Mouse (Mus musculus): Measurements from ENCODE around the gene Glipr1. TPM values are rescaled to one million over a fixed set of nuclear protein-coding genes. Genes with fewer than 3 reads are reported as not detected.

The Glipr1 gene
- total RNA-seq, 2 experiments from 2014 or later: 0.85 TPM; not detected in 1

GRCm38 (mm10) chr10:111971929-111972328, 30.5 kb downstream of the Glipr1 start:
- no peak for DNase-seq
- intact Hi-C loops (cut with DNase I): no loop called here

- intact Hi-C loops (cut with DNase I): no loop called here
- DNase-seq: no peak
Measured at GRCm38 (mm10) chr10:111966394-111966793, 36.0 kb downstream of the Glipr1 start.

- DNase-seq: no peak
- intact Hi-C loops (cut with DNase I): loop anchor here (2.0 kb wide), 1 partner anchor 458 kb away; no protein-coding TSS in a partner anchor
Measured at GRCm38 (mm10) chr10:111960459-111960858, 42.0 kb downstream of the Glipr1 start.

GRCm38 (mm10) chr10:111959353-111959752, 43.1 kb downstream of the Glipr1 start:
- intact Hi-C loops (cut with DNase I): no loop called here
- DNase-seq: no peak

- DNase-seq: no peak
- intact Hi-C loops (cut with DNase I): no loop called here
Measured at GRCm38 (mm10) chr10:111958046-111958421, 44.4 kb downstream of the Glipr1 start.

- intact Hi-C loops (cut with DNase I): no loop called here
Measured at GRCm38 (mm10) chr10:111957271-111958045, 45.0 kb downstream of the Glipr1 start.

GRCm38 (mm10) chr10:111955836-111956235, 46.6 kb downstream of the Glipr1 start:
- intact Hi-C loops (cut with DNase I): no loop called here

More at GRCm38 (mm10) chr10:111957271-111958045, 45.0 kb downstream of the Glipr1 start:
- peak; percentile 56 for DNase-seq

GRCm38 (mm10) chr10:111949008-111949407, 53.4 kb downstream of the Glipr1 start:
- intact Hi-C loops (cut with DNase I): loop anchor here (10.0 kb wide), 1 partner anchor 644 kb away; no protein-coding TSS in a partner anchor
- no peak for DNase-seq

More at GRCm38 (mm10) chr10:111955836-111956235, 46.6 kb downstream of the Glipr1 start:
- DNase-seq: no peak

- DNase-seq: no peak
- intact Hi-C loops (cut with DNase I): loop anchor here (10.0 kb wide), 1 partner anchor 643 kb away; no protein-coding TSS in a partner anchor
Measured at GRCm38 (mm10) chr10:111948041-111948440, 54.4 kb downstream of the Glipr1 start.

GRCm38 (mm10) chr10:111945563-111945962, 56.9 kb downstream of the Glipr1 start:
- intact Hi-C loops (cut with DNase I): loop anchor here (10.0 kb wide), 1 partner anchor 641 kb away; no protein-coding TSS in a partner anchor

GRCm38 (mm10) chr10:111943026-111943425, 59.4 kb downstream of the Glipr1 start:
- no peak for DNase-seq
- intact Hi-C loops (cut with DNase I): loop anchor here (10.0 kb wide), 1 partner anchor 638 kb away; no protein-coding TSS in a partner anchor

More at GRCm38 (mm10) chr10:111945563-111945962, 56.9 kb downstream of the Glipr1 start:
- no peak for DNase-seq

GRCm38 (mm10) chr10:111937146-111937534, 65.3 kb downstream of the Glipr1 start:
- DNase-seq: no peak
- intact Hi-C loops (cut with DNase I): no loop called here

- peak; percentile 90 for DNase-seq
- intact Hi-C loops (cut with DNase I): no loop called here
Measured at GRCm38 (mm10) chr10:111936491-111937145, 65.8 kb downstream of the Glipr1 start.

- DNase-seq: no peak
- intact Hi-C loops (cut with DNase I): no loop called here
Measured at GRCm38 (mm10) chr10:111936021-111936420, 66.4 kb downstream of the Glipr1 start.

Other genes starting within 250 kb of the Glipr1 start
- gene Krr1, start 30.0 kb downstream of the Glipr1 start, total RNA-seq (2021): 10 to 100 TPM; 32.7 to 35.8 TPM
- not detected for gene Glipr1l1, start 57.6 kb upstream of the Glipr1 start, total RNA-seq (2021)
- not detected for gene Glipr1l2, start 80.7 kb upstream of the Glipr1 start, total RNA-seq (2021)
- not detected for gene Glipr1l3, start 157.7 kb upstream of the Glipr1 start, total RNA-seq (2021)
- gene Caps2, start 161.0 kb upstream of the Glipr1 start, total RNA-seq (2021): 1 to 10 TPM in 1 of 2 experiments, under 1 TPM in 1; 0.48 to 1.0 TPM

Data from left cerebral cortex, postnatal 4 days (tissue).